Mouse (Mus musculus) lung, postnatal 0 days (tissue): Measurements from ENCODE around the gene Coq2.

Source experiments
- CTCF ChIP-seq: IDR thresholded peaks from 2 replicates; pipeline ENCODE4 v1.5.1; 2016; ENCODE audit warnings: antibody characterized with exemption, mild to moderate bottlenecking
- EP300 ChIP-seq: IDR thresholded peaks from 2 replicates; pipeline ENCODE4 v1.6.1; 2016; ENCODE audit warnings: antibody characterized with exemption, mild to moderate bottlenecking, control low read depth

DNA sequence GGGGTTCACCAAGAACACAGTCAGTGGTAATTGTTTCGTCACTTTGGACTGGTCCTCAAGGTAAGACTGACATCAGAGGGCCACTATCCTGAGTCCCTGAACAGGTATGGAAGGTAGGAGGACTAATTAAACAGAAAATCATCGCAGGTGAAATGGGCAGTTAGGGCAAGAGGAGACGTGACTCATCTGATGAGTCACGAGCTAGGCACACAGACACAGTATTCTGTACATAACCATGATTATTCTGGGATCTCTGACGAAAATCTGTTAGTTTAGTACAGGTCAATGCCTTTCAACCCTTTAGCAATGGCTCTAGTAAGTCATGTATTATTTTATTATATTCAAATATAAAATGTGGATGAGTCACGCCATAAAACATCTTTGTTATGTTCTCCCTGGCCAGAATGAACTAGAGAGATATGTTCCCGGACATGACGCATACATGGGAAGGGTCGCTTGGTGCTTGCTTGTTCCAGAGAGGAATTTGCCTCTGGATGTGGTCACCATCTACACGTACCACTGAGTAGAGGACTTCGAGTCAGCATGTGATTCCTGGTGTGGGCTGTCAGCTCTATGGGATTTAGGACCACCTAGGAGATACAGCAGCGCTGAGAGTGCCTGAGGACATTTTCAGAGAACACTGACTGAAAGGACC is 52.3 kb downstream of the Coq2 start:
- TF ChIP-seq CTCF (no peak), EP300 (no peak)
